Mouse (Mus musculus): ENCODE measurements around the gene Cmip. TPM values are rescaled to one million over a fixed set of nuclear protein-coding genes. Genes with fewer than 3 reads are reported as not detected.

Gene Cmip
- total RNA-seq, 2 experiments from 2014 or later, result 32.8 to 38.5 TPM

- intact Hi-C loops (cut with DNase I), result no loop called here
- DNase-seq, result no peak
Measured at GRCm38 (mm10) chr8:117289016-117289415, 32.2 kb downstream of the Cmip start.

DNA sequence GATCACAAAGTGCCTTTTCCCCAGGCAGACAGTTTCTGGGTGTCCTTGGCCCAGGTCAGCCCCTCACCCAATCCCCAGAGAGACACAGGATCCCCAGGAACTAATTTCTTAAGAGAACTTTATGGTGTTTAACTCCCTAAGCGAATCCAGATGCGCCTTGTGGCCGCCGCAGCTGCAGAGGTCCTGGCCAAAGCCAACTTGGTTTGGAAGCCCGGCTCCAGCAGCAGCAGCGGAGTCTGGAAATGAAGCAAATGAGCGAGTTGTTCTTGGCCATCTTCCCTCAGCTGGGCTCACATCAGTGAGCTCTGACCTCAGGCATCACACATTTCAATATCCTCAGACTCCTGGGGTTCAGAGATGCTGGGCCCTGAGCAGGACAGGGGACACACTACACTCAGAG is 33.6 kb downstream of the Cmip start:
- intact Hi-C loops (cut with DNase I), result no loop called here

DNA sequence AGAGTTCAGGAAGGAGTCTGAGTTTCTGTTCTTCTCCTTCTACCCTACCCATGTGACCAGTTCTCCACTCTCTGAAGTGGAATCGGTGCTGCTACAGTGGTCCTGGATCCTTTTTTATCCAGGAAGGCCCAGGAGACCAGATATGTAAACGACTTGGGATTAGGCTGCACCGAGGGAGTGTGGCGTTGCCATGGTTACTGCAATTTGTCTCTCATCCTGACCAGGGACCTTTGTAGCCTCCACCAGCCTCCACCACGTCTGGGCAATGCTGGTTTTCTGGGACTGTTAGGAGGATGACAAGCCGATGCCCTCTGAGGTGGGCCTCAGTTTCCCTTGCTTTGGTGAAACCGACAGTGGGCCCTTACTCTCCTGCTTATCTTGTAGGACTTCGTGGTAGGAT is 35.4 kb downstream of the Cmip start:
- no peak for DNase-seq
- intact Hi-C loops (cut with DNase I), result no loop called here

More for the DNA sequence above, 33.6 kb downstream of the Cmip start:
- peak; percentile 62 to 65 for DNase-seq

DNA sequence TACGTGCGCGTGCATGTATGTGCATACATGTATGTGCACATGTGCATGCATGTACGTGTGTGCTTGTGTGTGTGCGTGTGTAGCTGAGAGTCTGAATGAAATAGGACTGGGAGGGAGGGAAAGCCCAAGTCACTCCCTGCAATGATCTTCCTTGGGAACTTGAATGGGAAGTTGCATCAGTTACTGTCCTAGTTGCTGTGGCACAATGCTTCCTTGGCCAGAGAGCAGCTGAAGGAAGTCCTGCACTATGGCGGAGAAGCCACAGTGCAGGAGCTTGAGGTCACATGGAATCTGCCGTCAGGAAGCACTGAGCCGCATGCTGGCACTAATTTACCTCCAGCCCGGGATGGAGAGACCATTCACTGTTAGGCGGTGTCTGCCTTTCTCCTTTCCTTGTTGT is 37.9 kb downstream of the Cmip start:
- no peak for DNase-seq
- intact Hi-C loops (cut with DNase I), result no loop called here

- intact Hi-C loops (cut with DNase I), result no loop called here
- peak; percentile 62 for DNase-seq
Measured at GRCm38 (mm10) chr8:117297913-117298518, 41.2 kb downstream of the Cmip start.

DNA sequence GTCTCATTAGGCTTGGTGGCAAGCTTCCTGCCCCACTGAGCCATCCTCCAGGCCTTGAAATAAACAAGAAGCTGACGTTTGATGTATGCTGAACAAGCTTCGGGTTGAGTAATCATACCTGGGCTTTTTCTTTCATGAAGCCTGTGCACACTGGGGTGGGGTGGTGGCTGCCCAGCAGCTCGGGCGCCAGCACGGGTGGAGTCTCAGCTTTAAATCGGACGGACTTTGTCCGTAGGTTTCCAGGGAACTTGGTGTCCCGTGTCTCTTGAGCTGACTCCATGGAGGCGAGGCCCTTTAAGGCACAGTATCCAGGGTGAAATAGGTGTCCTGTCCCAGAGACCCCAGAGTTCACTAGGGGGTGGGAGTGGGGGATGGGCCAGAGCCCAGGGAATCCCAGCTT is 42.3 kb downstream of the Cmip start:
- intact Hi-C loops (cut with DNase I), result no loop called here
- DNase-seq, result no peak

- intact Hi-C loops (cut with DNase I), result no loop called here
- no peak for DNase-seq
Measured at GRCm38 (mm10) chr8:117300188-117300587, 43.3 kb downstream of the Cmip start.

DNA sequence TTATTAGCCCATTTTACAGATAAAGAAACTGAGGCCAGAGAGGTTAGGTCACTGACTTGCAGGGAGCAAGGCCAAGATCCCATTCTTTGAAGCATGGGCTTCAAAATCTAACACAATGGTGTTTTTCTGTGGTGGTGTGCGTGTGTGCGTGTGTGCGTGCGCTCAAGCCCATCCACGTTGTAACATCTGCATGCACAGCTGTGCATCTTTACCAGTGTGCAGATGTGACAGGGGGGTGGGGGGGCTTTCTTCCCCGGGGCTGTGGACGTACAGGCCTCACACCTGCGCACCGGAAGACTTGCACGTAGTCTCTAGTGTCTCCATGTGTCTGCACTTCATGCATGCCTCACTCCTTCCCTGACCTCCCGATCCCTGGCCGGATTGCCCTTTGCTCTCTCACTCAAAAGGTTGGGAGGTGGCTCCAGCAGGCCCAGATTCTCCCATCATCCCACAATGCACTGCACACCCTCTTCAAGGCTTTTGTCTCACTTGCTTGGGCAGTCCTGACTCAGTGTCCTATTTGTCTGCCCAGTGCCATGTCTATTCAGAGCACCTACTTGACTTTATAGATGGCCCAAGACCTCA is 44.7 kb downstream of the Cmip start:
- intact Hi-C loops (cut with DNase I), result no loop called here
- DNase-seq, result no peak

GRCm38 (mm10) chr8:117302072-117302471 is 45.2 kb downstream of the Cmip start:
- no peak for DNase-seq
- intact Hi-C loops (cut with DNase I), result no loop called here

DNA sequence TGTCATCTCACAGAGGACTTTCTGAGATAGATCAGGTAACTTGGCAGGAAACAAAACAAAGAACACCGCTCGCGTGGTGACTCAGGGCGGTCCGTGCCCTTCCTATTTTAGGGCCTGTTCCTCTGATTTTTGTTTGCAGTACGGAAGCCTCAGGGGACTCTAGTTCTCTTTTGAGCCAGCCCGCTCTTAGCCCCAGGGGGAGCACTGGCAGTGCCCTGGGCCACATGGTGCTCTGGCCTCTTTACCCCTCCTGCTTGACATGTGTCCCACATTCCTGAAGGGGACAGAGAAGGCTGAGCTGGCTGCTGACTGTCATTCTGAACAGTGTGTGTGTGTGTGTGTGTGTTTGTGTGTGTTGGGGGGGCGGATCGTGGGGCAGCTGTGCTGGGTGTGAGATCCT is 46.8 kb downstream of the Cmip start:
- intact Hi-C loops (cut with DNase I), result no loop called here

DNA sequence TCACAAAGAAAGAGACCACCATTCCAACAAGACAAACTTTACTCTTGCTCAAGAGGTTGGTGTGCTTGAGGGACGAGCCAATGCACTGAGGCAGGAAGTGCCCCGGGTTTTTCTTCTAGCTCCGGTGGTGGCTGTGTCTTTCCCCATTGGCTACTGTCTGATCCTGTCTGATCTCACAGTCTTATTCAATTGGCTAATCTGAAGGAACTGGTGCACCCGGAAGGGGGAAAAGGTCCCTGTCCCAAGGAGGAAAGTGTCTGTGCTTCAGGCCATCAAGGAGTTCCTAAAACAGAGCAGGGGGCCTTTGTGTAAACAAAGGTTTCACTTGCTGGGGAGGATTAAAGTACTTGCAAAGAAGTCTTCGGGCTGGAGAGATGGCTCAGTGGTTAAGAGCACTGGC is 48.5 kb downstream of the Cmip start:
- DNase-seq, result no peak

More for the DNA sequence above, 46.8 kb downstream of the Cmip start:
- DNase-seq, result no peak

DNA sequence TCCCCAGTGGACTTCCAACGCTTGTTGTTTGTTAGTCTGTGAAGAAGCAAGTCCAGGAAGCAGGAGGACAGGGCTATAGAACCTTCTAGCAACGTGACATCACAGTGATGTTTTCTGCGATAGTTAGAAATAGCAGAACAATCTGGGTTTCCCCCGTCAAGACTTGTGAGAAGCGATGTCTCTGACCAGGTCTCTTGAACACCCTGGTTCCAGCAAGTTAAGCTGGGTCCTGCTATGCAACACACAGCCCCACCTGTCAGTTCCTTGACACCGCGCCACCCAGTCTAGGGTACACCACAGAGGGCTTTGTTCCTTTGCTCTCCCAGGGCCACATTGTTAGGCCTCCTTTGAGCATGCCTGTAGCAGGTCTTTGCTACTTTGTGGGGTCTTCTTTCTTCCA is 49.9 kb downstream of the Cmip start:
- no peak for DNase-seq
- intact Hi-C loops (cut with DNase I), result no loop called here

More for the DNA sequence above, 48.5 kb downstream of the Cmip start:
- intact Hi-C loops (cut with DNase I), result no loop called here

- intact Hi-C loops (cut with DNase I), result no loop called here
Measured at GRCm38 (mm10) chr8:117307221-117307620, 50.4 kb downstream of the Cmip start.

DNA sequence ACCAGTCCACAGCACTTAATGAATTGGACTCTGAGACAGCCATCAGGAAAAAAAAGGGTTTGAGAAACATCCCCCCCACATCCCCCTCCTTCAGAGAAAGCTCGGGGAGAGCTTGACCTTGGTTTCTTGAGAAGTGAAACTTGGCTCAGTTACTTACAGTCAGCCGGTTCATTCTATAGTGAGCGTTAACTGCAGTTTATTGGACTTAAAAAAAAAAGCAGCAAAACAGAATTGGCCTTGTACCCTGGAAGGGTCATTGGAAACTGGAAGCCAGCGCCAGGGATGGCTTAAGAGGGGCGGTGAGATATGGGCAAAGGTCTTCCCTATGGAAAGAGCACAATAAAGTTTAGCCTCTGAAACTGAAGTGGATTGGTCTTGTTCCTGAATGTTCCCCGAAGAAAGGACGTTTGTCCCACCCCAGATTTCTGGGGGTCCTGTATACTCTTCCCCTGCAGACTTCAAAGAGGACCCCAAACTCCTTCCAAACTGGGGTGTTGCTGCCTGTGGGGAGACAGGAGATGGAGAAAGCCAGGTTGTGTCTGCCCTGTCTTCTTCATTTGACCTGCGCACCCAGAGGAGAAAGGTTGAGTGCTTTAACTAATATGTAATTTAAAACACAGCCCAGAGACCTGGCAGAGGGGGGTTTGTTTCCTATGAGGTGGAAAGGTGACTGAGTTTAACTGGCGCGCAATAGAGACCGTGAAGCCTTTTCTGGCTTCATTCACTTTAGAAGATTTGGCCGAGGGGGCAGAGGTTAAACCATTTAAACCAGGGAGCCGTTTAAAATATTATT is 51.6 kb downstream of the Cmip start:
- DNase-seq, result no peak
- intact Hi-C loops (cut with DNase I), result no loop called here

More at GRCm38 (mm10) chr8:117307221-117307620, 50.4 kb downstream of the Cmip start:
- DNase-seq, result no peak

- no peak for DNase-seq
- intact Hi-C loops (cut with DNase I), result no loop called here
Measured at GRCm38 (mm10) chr8:117309653-117310274, 52.9 kb downstream of the Cmip start.

GRCm38 (mm10) chr8:117310961-117311561 is 54.2 kb downstream of the Cmip start:
- intact Hi-C loops (cut with DNase I), result no loop called here
- peak; percentile 59 to 67 for DNase-seq

DNA sequence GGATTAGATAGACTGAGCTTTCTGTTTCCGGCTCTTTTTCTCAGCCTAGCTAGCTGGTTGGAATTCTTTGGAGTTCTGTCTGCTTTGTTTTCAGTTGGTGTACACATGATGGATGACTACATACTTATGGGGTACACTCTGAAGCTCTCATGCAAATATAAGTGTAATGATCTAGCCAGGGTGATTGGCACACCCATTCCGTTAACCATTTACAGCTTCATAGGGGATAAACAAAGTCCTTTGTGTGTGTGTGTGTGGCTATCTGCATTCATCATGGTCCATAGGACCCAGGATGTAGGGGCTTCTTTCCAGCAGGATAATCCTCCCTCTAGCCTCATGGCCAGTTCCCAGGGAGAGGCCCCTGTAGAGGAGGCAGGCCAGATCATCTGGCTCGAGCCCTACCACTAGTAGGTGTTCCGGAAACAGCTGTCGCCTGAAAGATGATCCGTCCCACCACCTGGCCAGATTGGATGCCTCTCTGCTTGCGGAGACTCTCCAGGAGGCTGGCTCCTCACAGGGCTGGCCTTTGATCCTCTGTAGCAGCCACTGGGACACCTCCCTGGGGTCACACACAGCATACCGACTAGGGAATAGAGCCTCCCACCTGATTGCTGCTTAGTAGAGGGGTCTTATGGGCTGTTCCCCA is 57.6 kb downstream of the Cmip start:
- intact Hi-C loops (cut with DNase I), result no loop called here
- DNase-seq, result no peak

- DNase-seq, result no peak
- intact Hi-C loops (cut with DNase I), result no loop called here
Measured at GRCm38 (mm10) chr8:117315727-117316126, 58.9 kb downstream of the Cmip start.

DNA sequence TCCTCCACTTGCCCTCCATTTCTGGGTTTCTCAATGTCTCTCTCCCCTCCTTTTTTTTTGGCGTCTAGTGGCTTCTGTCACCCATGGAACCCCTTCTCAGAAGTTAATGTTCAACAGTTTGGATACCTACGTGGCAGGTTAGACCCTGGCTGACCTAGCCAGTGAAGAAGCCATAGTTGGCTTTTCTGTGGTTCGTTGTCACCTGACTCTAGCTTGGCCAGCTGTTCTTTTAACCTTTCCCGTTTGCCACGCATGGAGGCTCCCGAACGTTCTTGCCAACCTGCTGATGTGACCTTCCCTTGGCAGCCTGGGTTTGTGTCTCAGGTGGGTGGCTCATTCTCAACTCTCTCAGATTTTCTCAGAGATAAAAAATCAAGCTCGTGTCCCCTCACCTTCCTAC is 60.6 kb downstream of the Cmip start:
- no peak for DNase-seq
- intact Hi-C loops (cut with DNase I), result no loop called here

All from heart, postnatal 10 days (tissue).